8 mouse cellular contexts compared by ENCODE assay signal in genomic region chr9:113706108-113706507, GRCm38 (mm10). TPM values are rescaled to one million over a fixed set of nuclear protein-coding genes. Genes with fewer than 3 reads are reported as not detected.
DNase-seq lines count a peak whose midpoint lies in the region; ATAC-seq and TF ChIP-seq lines count a peak whose summit lies in the region.

No protein-coding gene starts in this region.

- TF ChIP-seq CTCF in heart, postnatal 0 days (IDR thresholded peaks at IDR 0.05; ENCODE audit: low read depth) = no peak

- H3K4me2 ChIP-seq in heart, postnatal 0 days (ENCODE audit: low read depth, low read length) = peak overlapping the region; percentile 82
- peak overlapping the region; percentile 91 for H3K4me2 ChIP-seq in hindbrain, embryonic 13.5 days
- peak overlapping the region; percentile 72 for H3K4me2 ChIP-seq in midbrain, embryonic 14.5 days (ENCODE audit: low read length)

- H3K27me3 ChIP-seq in heart, postnatal 0 days (ENCODE audit: control insufficient read depth, insufficient read depth, low read length) = no peaks in the 10 kb centered on the region
- H3K27me3 ChIP-seq in hindbrain, embryonic 13.5 days = no peaks in the 10 kb centered on the region
- H3K27me3 ChIP-seq in midbrain, embryonic 14.5 days (ENCODE audit: control insufficient read depth, insufficient read depth, low read length) = no peaks in the 10 kb centered on the region

- in situ Hi-C loops in ES-E14 (cut with MboI; ENCODE audit: low sequenced_read_pairs in 2 of 2, unreplicated experiment in 2 of 2) = no loop called here

- peaks cover 27% of the 10 kb centered on the region for H3K4me1 ChIP-seq in heart, postnatal 0 days (ENCODE audit: control insufficient read depth, insufficient read depth)
- H3K4me1 ChIP-seq in ES-E14 (ENCODE audit: control insufficient read depth in 2 of 2, insufficient read depth in 2 of 2, low read length in 2 of 2, poor library complexity in 1 of 2) = peaks cover 2 to 12% of the 10 kb centered on the region in 2 experiments; a peak in 3 of 4 replicates
- peaks cover 32% of the 10 kb centered on the region for H3K4me1 ChIP-seq in hindbrain, embryonic 13.5 days (replicated peaks)
- H3K4me1 ChIP-seq in midbrain, embryonic 14.5 days (ENCODE audit: control insufficient read depth, insufficient read depth, low read length) = peaks cover 21% of the 10 kb centered on the region

- H3K27ac ChIP-seq in heart, postnatal 0 days (ENCODE audit: low read depth) = no peak overlapping the region
- H3K27ac ChIP-seq in ES-E14 (ENCODE audit: insufficient read depth, low read depth, low read length, poor library complexity, severe bottlenecking) = no peak overlapping the region
- H3K27ac ChIP-seq in hindbrain, embryonic 13.5 days = no peak overlapping the region
- H3K27ac ChIP-seq in midbrain, embryonic 14.5 days (replicated peaks; ENCODE audit: low read depth, low read length) = no peak overlapping the region

- no peaks in the 10 kb centered on the region for H3K36me3 ChIP-seq in heart, postnatal 0 days (replicated peaks; ENCODE audit: control insufficient read depth, insufficient read depth, low read length)
- no peaks in the 10 kb centered on the region for H3K36me3 ChIP-seq in ES-E14 (ENCODE audit: control insufficient read depth, insufficient read depth, low read length, poor library complexity, severe bottlenecking)
- H3K36me3 ChIP-seq in hindbrain, embryonic 13.5 days = no peaks in the 10 kb centered on the region
- no peaks in the 10 kb centered on the region for H3K36me3 ChIP-seq in midbrain, embryonic 14.5 days (ENCODE audit: control insufficient read depth, insufficient read depth, low read length)

- H3K9ac ChIP-seq in heart, postnatal 0 days (replicated peaks; ENCODE audit: low read depth, low read length) = peak overlapping the region; percentile 97; the same call in 1 of the 2 replicates
- H3K9ac ChIP-seq in ES-E14 (ENCODE audit: insufficient read depth, low read depth, low read length, poor library complexity, severe bottlenecking) = no peak overlapping the region
- H3K9ac ChIP-seq in hindbrain, embryonic 13.5 days = peak overlapping the region; percentile 97
- H3K9ac ChIP-seq in midbrain, embryonic 14.5 days (replicated peaks; ENCODE audit: low read length) = peak overlapping the region; percentile 36; the same call in 1 of the 2 replicates

- WGBS in heart, postnatal 0 days = 59% methylated on average over 2 of the region's 2 CpGs
- WGBS in hindbrain, embryonic 13.5 days = 81% methylated on average over 2 of the region's 2 CpGs
- 95% methylated on average over 2 of the region's 2 CpGs for WGBS in midbrain, embryonic 14.5 days

- no peaks in the 10 kb centered on the region for H3K9me3 ChIP-seq in heart, postnatal 0 days (replicated peaks; ENCODE audit: control insufficient read depth, low read length)
- no peaks in the 10 kb centered on the region for H3K9me3 ChIP-seq in ES-E14 (ENCODE audit: control insufficient read depth, insufficient read depth, low read depth, low read length)
- no peaks in the 10 kb centered on the region for H3K9me3 ChIP-seq in hindbrain, embryonic 13.5 days
- H3K9me3 ChIP-seq in midbrain, embryonic 14.5 days (ENCODE audit: control insufficient read depth, low read length) = no peaks in the 10 kb centered on the region

- no peak for TF ChIP-seq EP300 in heart, postnatal 0 days (IDR thresholded peaks at IDR 0.05; ENCODE audit: low read depth)

- peak overlapping the region; percentile 98 for H3K4me3 ChIP-seq in heart, postnatal 0 days (ENCODE audit: low read depth, low read length)
- H3K4me3 ChIP-seq in ES-E14 (ENCODE audit: insufficient read depth in 1 of 2, low read depth in 1 of 2, low read length in 2 of 2, poor library complexity in 1 of 2, severe bottlenecking in 1 of 2) = peak overlapping the region; percentile 81 to 93; a peak in 1 of 4 replicates
- H3K4me3 ChIP-seq in hindbrain, embryonic 13.5 days = peak overlapping the region; percentile 99; the same call in 1 of the 2 replicates
- no peak overlapping the region for H3K4me3 ChIP-seq in midbrain, embryonic 14.5 days (replicated peaks; ENCODE audit: low read depth, low read length)

- no peak for DNase-seq in heart, postnatal 0 days (ENCODE audit: low spot score)
- no peak for DNase-seq in heart, adult 8-10 months (ENCODE audit: low spot score)
- no peak for DNase-seq in ES-E14 (ENCODE audit: low read depth, low spot score)
- DNase-seq in midbrain, embryonic 14.5 days = no peak
- no peak for DNase-seq in adrenal gland, postnatal 14 days
- no peak for DNase-seq in layer of hippocampus, adult 9-10 months (ENCODE audit: low spot score)
- DNase-seq in cerebellum, adult 9-11 months = no peak

- no peak for ATAC-seq in heart, postnatal 0 days (ENCODE audit: insufficient read depth, low read depth)
- no peak for ATAC-seq in hindbrain, embryonic 13.5 days (ENCODE audit: low FRiP score)
- ATAC-seq in midbrain, embryonic 14.5 days (ENCODE audit: low FRiP score, low TSS enrichment) = no peak

TF ChIP-seq in ES-E14, 5 proteins besides CTCF, POLR2A, EP300 and RAD21:
- no peak for TF ChIP-seq ZC3H11A (IDR thresholded peaks at IDR 0.05; ENCODE audit: borderline replicate concordance, low read depth, low read length)
- no peak for TF ChIP-seq ZNF384 (IDR thresholded peaks at IDR 0.05; ENCODE audit: low read depth, low read length)
- TF ChIP-seq CHD2 (IDR thresholded peaks at IDR 0.05; ENCODE audit: low read depth, low read length) = no peak
- TF ChIP-seq MAFK (IDR thresholded peaks at IDR 0.05; ENCODE audit: insufficient read depth, low read depth, low read length) = no peak
- TF ChIP-seq HCFC1 (IDR thresholded peaks at IDR 0.05; ENCODE audit: borderline replicate concordance, insufficient read depth, low read length) = no peak
TF ChIP-seq in ES-E14: peak in this region for 0.

RNA-seq across cellular contexts. Expression of gene Pdcd6ip, which starts 2.0 kb away (rescaled TPM):
- 38.4 and 44.2 TPM in 2 replicates for total RNA-seq in heart, postnatal 0 days (2014; rRNA removed; ENCODE audit: low replicate concordance)
- 38.3 and 38.4 TPM in 2 replicates for polyA plus RNA-seq in heart, postnatal 0 days (2015; fragmentation: Nextera tagmentation; extraction: Ambion mirVana)
- 10 to 100 TPM; 60.2 to 63.5 (median 61.6) TPM for total RNA-seq in heart, adult 8-10 months (2022)
- total RNA-seq in ES-E14 (2012; rRNA removed) = 26.2 and 28.4 TPM in 2 replicates
- 38.6 and 41.9 TPM in 2 replicates for polyA plus RNA-seq in hindbrain, embryonic 13.5 days (2015; fragmentation: Nextera tagmentation; extraction: Ambion mirVana)
- polyA plus RNA-seq in midbrain, embryonic 14.5 days (2014; fragmentation: Nextera tagmentation; extraction: Ambion mirVana) = 22.7 and 41.3 TPM in 2 replicates
- 132 and 139 TPM in 2 replicates for total RNA-seq in adrenal gland, postnatal 14 days (2021)

RNA-seq across cellular contexts. Expression of gene Clasp2, which starts 35.2 kb away (rescaled TPM):
- total RNA-seq in heart, postnatal 0 days (2014; rRNA removed; ENCODE audit: low replicate concordance) = 39.7 and 46.0 TPM in 2 replicates
- polyA plus RNA-seq in heart, postnatal 0 days (2015; fragmentation: Nextera tagmentation; extraction: Ambion mirVana) = 15.4 and 15.8 TPM in 2 replicates
- total RNA-seq in heart, adult 8-10 months (2022) = 10 to 100 TPM; 53.8 to 62.5 (median 58.9) TPM
- total RNA-seq in ES-E14 (2012; rRNA removed) = 35.5 and 39.3 TPM in 2 replicates
- 113 and 117 TPM in 2 replicates for polyA plus RNA-seq in hindbrain, embryonic 13.5 days (2015; fragmentation: Nextera tagmentation; extraction: Ambion mirVana)
- 150 and 152 TPM in 2 replicates for polyA plus RNA-seq in midbrain, embryonic 14.5 days (2014; fragmentation: Nextera tagmentation; extraction: Ambion mirVana)
- 98.8 and 120 TPM in 2 replicates for total RNA-seq in adrenal gland, postnatal 14 days (2021)
